8 mouse cellular contexts compared by ENCODE assay signal in the genomic region with DNA sequence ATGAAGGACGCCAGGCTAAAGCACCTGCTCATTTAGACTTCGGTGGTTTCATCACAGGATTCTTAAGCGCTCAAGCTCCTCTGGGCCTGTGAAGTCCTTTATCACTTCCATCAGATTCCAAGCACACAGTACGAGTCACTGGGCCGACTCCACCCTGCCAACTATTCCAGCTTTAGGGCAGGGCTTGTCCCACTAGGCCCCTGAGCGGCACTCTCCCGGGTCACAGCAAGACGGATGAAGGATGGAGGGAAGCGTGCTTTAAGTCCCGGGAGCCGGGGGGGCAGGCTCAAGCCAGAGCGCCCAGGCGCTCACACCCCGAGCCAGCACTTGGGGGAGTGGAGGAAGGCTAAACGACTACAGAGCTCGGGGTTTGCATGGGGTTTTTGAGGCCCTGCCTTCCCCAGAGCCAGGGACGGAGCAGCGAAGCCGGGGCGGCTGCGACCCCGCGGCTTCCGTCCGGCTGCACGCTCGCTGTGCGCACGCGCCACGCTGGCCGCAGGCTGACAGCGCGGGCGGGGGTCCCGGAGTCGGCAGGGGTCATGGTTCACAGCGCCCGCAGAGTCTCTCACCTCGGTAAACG. TPM values are rescaled to one million over a fixed set of nuclear protein-coding genes. Genes with fewer than 3 reads are reported as not detected.
DNase-seq lines count a peak whose midpoint lies in the region; ATAC-seq and TF ChIP-seq lines count a peak whose summit lies in the region.

No protein-coding gene starts in this region.

- 1% methylated on average over 37 of the region's 41 CpGs for WGBS in heart, embryonic 14.5 days
- WGBS in olfactory bulb, adult 2 months = 1% methylated on average over 41 of the region's 41 CpGs

- DNase-seq in cerebellum, postnatal 36 days = peak; percentile 5 to 9
- DNase-seq in cerebellum, adult 8-10 months = no peak
- DNase-seq in 3T3-L1 (ENCODE audit: low read depth, low spot score) = peak; percentile 69
- DNase-seq in liver = peak; percentile 86
- DNase-seq in layer of hippocampus, adult 9-11 months = no peak

- H3K36me3 ChIP-seq in heart, embryonic 14.5 days (ENCODE audit: control insufficient read depth, insufficient read depth, low read length) = no peaks in the 10 kb centered on the region

- no peaks in the 10 kb centered on the region for H3K4me1 ChIP-seq in brown adipose tissue, adult 24 weeks (ENCODE audit: control insufficient read depth, insufficient read depth, insufficient read length, low read length)
- peaks cover 3 to 20% of the 10 kb centered on the region in 2 experiments for H3K4me1 ChIP-seq in heart, embryonic 14.5 days (ENCODE audit: control insufficient read depth in 2 of 2, insufficient read depth in 2 of 2, low read length in 2 of 2)
- peaks cover 7% of the 10 kb centered on the region for H3K4me1 ChIP-seq in olfactory bulb, adult 2 months (ENCODE audit: control insufficient read depth, insufficient read depth, low read length)

- H3K9me3 ChIP-seq in heart, embryonic 14.5 days (ENCODE audit: control insufficient read depth, low read length) = no peaks in the 10 kb centered on the region

- TF ChIP-seq CTCF in olfactory bulb, adult 2 months (IDR thresholded peaks at IDR 0.05; ENCODE audit: insufficient read depth, low read depth, low read length) = no peak

- ATAC-seq in heart, embryonic 14.5 days (ENCODE audit: insufficient number of reproducible peaks, insufficient read depth, low FRiP score, low read depth) = peak; percentile 65

- no peak for TF ChIP-seq POLR2A in olfactory bulb, adult 2 months (IDR thresholded peaks at IDR 0.05; ENCODE audit: insufficient read depth, low read depth, low read length)

- peak overlapping the region; percentile 71 for H3K4me3 ChIP-seq in brown adipose tissue, adult 24 weeks (ENCODE audit: insufficient read depth, low read depth, low read length)
- peak overlapping the region; percentile 82 to 98 for H3K4me3 ChIP-seq in heart, embryonic 14.5 days (ENCODE audit: control insufficient read depth in 1 of 2, insufficient read depth in 1 of 2, low read depth in 1 of 2, low read length in 2 of 2)
- H3K4me3 ChIP-seq in olfactory bulb, adult 2 months (ENCODE audit: insufficient read depth, low read depth, low read length) = peak overlapping the region; percentile 71

- peak overlapping the region; percentile 79 for H3K4me2 ChIP-seq in heart, embryonic 14.5 days (ENCODE audit: low read length)

- H3K27me3 ChIP-seq in heart, embryonic 14.5 days (ENCODE audit: control insufficient read depth, insufficient read depth, low read length) = no peaks in the 10 kb centered on the region

- peak overlapping the region; percentile 86 for H3K9ac ChIP-seq in heart, embryonic 14.5 days (ENCODE audit: low read length)

- no peak overlapping the region for H3K27ac ChIP-seq in brown adipose tissue, adult 24 weeks (replicated peaks; ENCODE audit: low read depth, low read length)
- peak overlapping the region; percentile 92 to 97 for H3K27ac ChIP-seq in heart, embryonic 14.5 days (replicated peaks in 1 of 2; ENCODE audit: control insufficient read depth in 1 of 2, insufficient read depth in 1 of 2, low read depth in 2 of 2, low read length in 2 of 2)
- no peak overlapping the region for H3K27ac ChIP-seq in olfactory bulb, adult 2 months (ENCODE audit: insufficient read depth, low read depth, low read length)

RNA-seq across cellular contexts. Expression of a gene that starts 0.5 kb away (rescaled TPM):
- 2.6 and 3.3 TPM in 2 replicates for polyA plus RNA-seq in brown adipose tissue, adult 24 weeks (2012; ENCODE audit: insufficient read depth, insufficient read length, missing spikeins)
- 57.6 and 62.0 TPM in 2 replicates for polyA plus RNA-seq in heart, embryonic 14.5 days (2014; fragmentation: Nextera tagmentation; extraction: Ambion mirVana)
- not detected in 2 replicates for polyA plus RNA-seq in olfactory bulb, adult 2 months (2012; ENCODE audit: insufficient read depth, insufficient read length, low replicate concordance, missing spikeins)

RNA-seq across cellular contexts. Expression of a gene that starts 22.8 kb away (rescaled TPM):
- polyA plus RNA-seq in brown adipose tissue, adult 24 weeks (2012; ENCODE audit: insufficient read depth, insufficient read length, missing spikeins) = not detected in 2 replicates
- 1.9 and 2.2 TPM in 2 replicates for polyA plus RNA-seq in heart, embryonic 14.5 days (2014; fragmentation: Nextera tagmentation; extraction: Ambion mirVana)
- polyA plus RNA-seq in olfactory bulb, adult 2 months (2012; ENCODE audit: insufficient read depth, insufficient read length, low replicate concordance, missing spikeins) = not detected in 2 replicates

Comparison
In these comparisons a context has a peak if more than half of its experiments do, and no peak if none do; other contexts are left out.
1. DNase-seq: peak in cerebellum, postnatal 36 days (2 of 2), 3T3-L1 (single experiment) and liver (single experiment); none in cerebellum, adult 8-10 months (single experiment) and layer of hippocampus, adult 9-11 months (single experiment).
2. H3K27ac ChIP-seq: peak in heart, embryonic 14.5 days (2 of 2); none in brown adipose tissue, adult 24 weeks (single experiment) and olfactory bulb, adult 2 months (single experiment).
3. RNA of a gene that starts 0.5 kb away (polyA plus RNA-seq): 57.6 to 62.0 TPM in heart, embryonic 14.5 days; 2.6 to 3.3 TPM in brown adipose tissue, adult 24 weeks and not detected in olfactory bulb, adult 2 months; every median in the first group is over 10 times any median in the second.
4. Peak in every context shown above with its lines, with median percentiles within 50 percentile points of each other: H3K4me3 ChIP-seq.